Mouse (Mus musculus): Measurements from ENCODE around the gene Itpkc. TPM values are rescaled to one million over a fixed set of nuclear protein-coding genes. Genes with fewer than 3 reads are reported as not detected.
A peak's percentile ranks its signal among the peaks of the same experiment; 100 is the strongest.
"Not testable (repeated sequence)": the region's sequence is repeated elsewhere in the genome, so short reads cannot be mapped to it uniquely, and the experiment has no call there.

Gene Itpkc
- polyA plus RNA-seq, 1 experiment from 2014 or later, result 7.2 TPM

DNA sequence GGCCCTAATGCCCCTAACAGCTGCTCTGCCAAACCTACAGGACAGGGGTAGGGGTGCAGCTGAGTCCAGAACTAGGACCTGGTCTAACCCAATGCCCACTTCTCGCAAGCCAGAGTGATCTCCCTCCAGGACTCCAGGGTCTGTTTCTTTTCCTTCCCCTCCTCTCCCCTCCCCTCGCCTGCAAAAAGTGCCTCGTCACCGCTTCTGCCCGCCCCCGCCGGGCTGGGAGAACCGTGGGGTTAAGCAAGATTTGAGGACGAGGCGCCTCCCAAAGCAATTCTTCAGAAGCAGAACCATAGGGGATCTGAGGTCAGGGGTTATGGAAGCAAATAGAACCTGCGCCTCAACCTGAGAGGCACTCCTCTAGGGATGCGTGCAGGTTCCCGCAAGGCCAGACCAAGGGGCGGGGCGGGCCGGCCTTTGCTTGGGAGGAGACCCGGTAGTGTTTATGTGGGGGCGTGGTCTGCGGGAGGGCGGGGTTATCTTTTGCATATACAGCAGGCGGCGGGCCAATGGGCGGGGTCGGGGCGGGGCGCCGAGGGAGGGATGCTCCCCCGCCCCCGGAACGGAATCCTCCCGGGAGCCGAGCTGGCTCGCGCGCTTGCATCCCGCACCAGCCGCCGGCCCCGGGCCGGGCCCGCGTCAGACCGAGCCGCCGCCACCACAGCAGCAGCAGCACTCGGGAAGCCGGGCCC is 29.9 kb upstream of the Itpkc start, which contains the start of gene Numbl:
Gene Numbl (plus strand): TSS at position 229 of the 695 bp plus-strand sequence.
- peaks cover 32% of the 10 kb centered on the region for H3K36me3 ChIP-seq
- peak; percentile 78 for ATAC-seq (ENCODE audit: low FRiP score, low read depth)
- H3K9ac ChIP-seq, result peak within 1 kb of the TSS; percentile 86
- H3K27ac ChIP-seq, result peak within 1 kb of the TSS; percentile 85
- H3K4me3 ChIP-seq, result peak within 1 kb of the TSS; percentile 80
- H3K27me3 ChIP-seq, result no peaks in the 10 kb centered on the region
- under 1% methylated on average over 45 of the region's 47 CpGs for WGBS
- H3K4me2 ChIP-seq (replicated peaks), result peak within 1 kb of the TSS; percentile 89
- H3K9me3 ChIP-seq, result no peaks in the 10 kb centered on the region
- peaks cover 40% of the 10 kb centered on the region for H3K4me1 ChIP-seq

DNA sequence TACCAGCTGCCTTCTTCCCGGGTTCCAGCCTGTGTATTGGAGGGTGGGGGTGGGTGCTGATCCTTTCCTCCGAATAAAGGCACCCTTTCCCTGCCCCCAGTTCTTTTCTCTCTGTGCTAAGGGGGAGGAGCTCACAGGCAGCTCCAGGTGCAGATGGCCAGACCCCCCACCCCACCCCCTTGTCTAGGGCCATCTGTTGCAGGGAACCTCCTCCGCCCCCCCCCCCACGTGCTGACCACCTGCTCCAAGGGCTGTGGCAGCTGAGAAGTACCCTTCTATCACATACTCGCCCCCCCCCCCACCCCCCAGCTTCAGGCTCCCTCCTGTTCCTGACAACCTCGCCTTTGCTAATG is 29.4 kb upstream of the Itpkc start:
- H3K9ac ChIP-seq, result no peak overlapping the region; the same call in none of the 2 replicates
- WGBS, result 2% methylated on average over 3 of the region's 6 CpGs

GRCm38 (mm10) chr7:27257046-27257851 is 28.8 kb upstream of the Itpkc start:
- Histone ChIP-seq H3K4me3 (peak overlapping the region; percentile 80), H3K4me1 (peaks cover 40% of the 10 kb centered on the region), H3K9ac (peak overlapping the region; percentile 32; the same call in 1 of the 2 replicates), H3K36me3 (peaks cover 25% of the 10 kb centered on the region), H3K4me2 (replicated peaks) (peak overlapping the region; percentile 89), H3K9me3 (no peaks in the 10 kb centered on the region), H3K27ac (peak overlapping the region; percentile 80), H3K27me3 (no peaks in the 10 kb centered on the region)
- peak; percentile 5; the same call in 1 of the 2 replicates for ATAC-seq (ENCODE audit: low FRiP score, low read depth)
- WGBS, result 13% methylated on average over 27 of the region's 27 CpGs

More for the DNA sequence above, 29.4 kb upstream of the Itpkc start:
- no peaks in the 10 kb centered on the region for H3K9me3 ChIP-seq
- H3K27ac ChIP-seq, result peak overlapping the region; percentile 80
- peaks cover 29% of the 10 kb centered on the region for H3K36me3 ChIP-seq
- peak overlapping the region; percentile 80 for H3K4me3 ChIP-seq
- no peaks in the 10 kb centered on the region for H3K27me3 ChIP-seq
- H3K4me1 ChIP-seq, result peaks cover 40% of the 10 kb centered on the region
- peak; percentile 30 for ATAC-seq (ENCODE audit: low FRiP score, low read depth)
- H3K4me2 ChIP-seq (replicated peaks), result peak overlapping the region; percentile 89

DNA sequence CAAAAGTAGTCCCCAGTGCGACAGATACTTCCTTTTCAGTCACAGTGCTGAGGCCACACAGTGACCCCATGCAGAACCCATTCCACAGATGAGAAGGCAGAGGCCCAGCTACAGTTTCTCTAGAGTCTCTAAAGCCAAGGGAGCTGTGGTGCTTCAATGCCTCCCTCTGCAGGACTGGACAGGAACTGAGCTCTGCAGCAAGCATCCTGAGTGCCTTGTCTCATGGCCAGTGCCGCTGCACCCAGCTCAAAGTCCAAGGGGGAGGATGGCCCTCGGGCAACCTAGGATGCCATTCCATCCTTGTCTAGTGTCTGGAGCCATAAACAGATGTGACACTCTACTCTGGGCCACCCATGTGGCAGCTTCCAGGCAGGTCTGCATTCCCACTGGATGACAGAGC is 27.3 kb upstream of the Itpkc start:
- no peak overlapping the region for H3K27ac ChIP-seq
- H3K9me3 ChIP-seq, result no peaks in the 10 kb centered on the region
- H3K4me1 ChIP-seq, result peaks cover 32% of the 10 kb centered on the region
- H3K27me3 ChIP-seq, result no peaks in the 10 kb centered on the region
- H3K4me2 ChIP-seq (replicated peaks), result no peak overlapping the region
- H3K36me3 ChIP-seq, result peaks cover 23% of the 10 kb centered on the region
- no peak overlapping the region for H3K4me3 ChIP-seq
- H3K9ac ChIP-seq, result no peak overlapping the region
- no peak for ATAC-seq (ENCODE audit: low FRiP score, low read depth)
- WGBS, result 64% methylated on average over 3 of the region's 3 CpGs

DNA sequence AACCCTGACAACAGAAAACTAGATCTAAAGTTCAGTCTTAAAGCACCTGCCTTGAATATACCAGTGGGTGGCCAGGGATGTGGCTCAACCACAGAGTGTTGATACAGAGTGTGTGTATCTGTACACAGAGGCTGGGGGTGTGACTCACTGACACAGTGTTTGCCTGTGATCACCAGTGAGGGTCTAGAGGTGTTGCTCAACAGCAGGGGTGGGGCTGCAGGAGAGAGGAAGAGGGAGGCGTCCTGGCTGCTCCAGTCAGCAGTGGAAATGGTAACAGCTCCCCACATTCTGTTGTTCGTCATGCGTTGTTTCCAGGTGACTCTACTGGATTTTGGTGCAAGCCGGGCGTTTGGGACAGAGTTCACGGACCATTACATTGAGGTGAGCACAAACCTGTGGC is 23.5 kb upstream of the Itpkc start:
- H3K9me3 ChIP-seq, result no peaks in the 10 kb centered on the region; the same call in 1 of the 2 replicates
- no peak overlapping the region for H3K4me2 ChIP-seq (replicated peaks)
- peaks cover 5% of the 10 kb centered on the region for H3K4me1 ChIP-seq
- no peak overlapping the region for H3K27ac ChIP-seq
- no peak for ATAC-seq (ENCODE audit: low FRiP score, low read depth)
- peaks cover 38% of the 10 kb centered on the region for H3K36me3 ChIP-seq
- WGBS, result 81% methylated on average over 6 of the region's 6 CpGs
- no peaks in the 10 kb centered on the region for H3K27me3 ChIP-seq
- H3K4me3 ChIP-seq, result no peak overlapping the region
- no peak overlapping the region for H3K9ac ChIP-seq

DNA sequence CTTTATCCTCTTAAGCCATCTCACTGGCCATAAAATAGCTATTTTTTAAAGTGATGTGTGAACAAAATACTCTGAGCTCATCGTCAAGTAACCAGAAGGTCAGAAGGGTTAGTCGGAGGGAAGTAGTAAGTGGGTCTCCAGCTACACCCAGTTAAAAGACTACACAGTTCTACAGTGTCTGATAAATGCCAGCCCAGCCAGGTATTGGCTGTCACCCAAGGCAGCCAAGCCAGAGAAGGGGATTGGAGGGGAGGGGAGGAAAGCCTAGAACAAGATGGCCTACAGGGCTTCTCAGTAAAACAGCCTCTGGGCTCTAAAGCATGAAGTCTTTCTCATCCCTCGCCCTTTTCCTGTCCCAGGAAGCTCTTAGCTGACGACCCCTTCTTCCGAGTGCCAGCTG is 21.5 kb upstream of the Itpkc start:
- H3K27ac ChIP-seq, result no peak overlapping the region
- no peak for ATAC-seq (ENCODE audit: low FRiP score, low read depth)
- WGBS, result 89% methylated on average over 5 of the region's 5 CpGs
- no peaks in the 10 kb centered on the region for H3K4me1 ChIP-seq
- H3K9ac ChIP-seq, result no peak overlapping the region
- H3K4me2 ChIP-seq (replicated peaks), result no peak overlapping the region
- no peaks in the 10 kb centered on the region for H3K27me3 ChIP-seq
- H3K36me3 ChIP-seq, result peaks cover 55% of the 10 kb centered on the region
- H3K4me3 ChIP-seq, result no peak overlapping the region
- no peaks in the 10 kb centered on the region; the same call in 1 of the 2 replicates for H3K9me3 ChIP-seq

DNA sequence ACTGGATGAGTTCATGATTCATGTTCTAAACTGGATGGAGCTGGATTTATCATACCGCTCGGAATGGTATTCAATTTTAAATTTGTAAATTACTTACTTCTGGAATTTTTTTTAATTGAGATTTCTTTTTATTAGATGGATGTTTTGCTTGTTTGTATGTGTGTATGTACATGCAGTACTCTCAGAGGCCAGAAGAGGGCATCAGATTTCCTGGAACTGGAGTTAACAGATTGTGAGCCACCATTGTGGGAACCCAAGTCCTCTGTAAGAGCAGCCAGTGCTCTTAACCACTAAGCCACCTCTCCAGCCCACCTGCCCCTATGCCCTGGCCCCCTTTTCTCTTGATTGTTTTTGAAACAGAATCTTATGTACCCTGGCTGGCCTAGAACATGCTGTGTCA is 20.7 kb upstream of the Itpkc start:
- no peak for ATAC-seq (ENCODE audit: low FRiP score, low read depth)
- peaks cover 49% of the 10 kb centered on the region for H3K36me3 ChIP-seq

DNA sequence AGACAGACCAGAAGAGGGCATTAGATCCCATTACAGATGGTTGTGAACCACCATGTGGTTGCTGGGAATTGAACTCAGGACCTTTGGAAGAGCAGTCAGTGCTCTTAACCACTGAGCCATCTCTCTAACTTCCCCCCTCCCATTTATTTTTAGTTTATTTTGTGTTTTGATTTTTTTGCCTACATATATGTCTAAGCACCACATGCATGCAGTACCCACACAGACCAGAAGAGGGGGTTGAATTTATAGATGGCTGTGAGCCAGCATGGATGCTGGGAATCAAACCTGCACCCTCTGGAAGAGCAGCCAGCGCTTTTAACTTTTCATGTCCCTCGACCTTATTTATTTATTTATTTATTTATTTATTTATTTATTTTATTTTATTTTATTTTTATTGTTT is 15.6 kb upstream of the Itpkc start:
- H3K4me2 ChIP-seq (replicated peaks); H3K27ac ChIP-seq; H3K9me3 ChIP-seq; H3K4me3 ChIP-seq; H3K4me1 ChIP-seq; H3K27me3 ChIP-seq; H3K9ac ChIP-seq; ATAC-seq (ENCODE audit: low FRiP score, low read depth): not testable (repeated sequence)
- WGBS, result 80% methylated on average over 2 of the region's 2 CpGs
- H3K36me3 ChIP-seq, result peaks cover 67% of the 10 kb centered on the region

More for the DNA sequence above, 20.7 kb upstream of the Itpkc start:
- Histone ChIP-seq H3K4me3 (no peak overlapping the region), H3K4me2 (replicated peaks) (no peak overlapping the region), H3K4me1 (no peaks in the 10 kb centered on the region), H3K9me3 (no peaks in the 10 kb centered on the region; the same call in 1 of the 2 replicates), H3K9ac (no peak overlapping the region), H3K27me3 (no peaks in the 10 kb centered on the region), H3K27ac (no peak overlapping the region)
- WGBS, result 83% methylated on average over 2 of the region's 2 CpGs

- H3K4me2 ChIP-seq (replicated peaks), result no peak overlapping the region
- no peaks in the 10 kb centered on the region for H3K27me3 ChIP-seq
- H3K27ac ChIP-seq, result no peak overlapping the region
- WGBS, result 51% methylated on average over 8 of the region's 8 CpGs
- no peaks in the 10 kb centered on the region for H3K4me1 ChIP-seq
- H3K36me3 ChIP-seq, result peaks cover 67% of the 10 kb centered on the region
- no peaks in the 10 kb centered on the region; the same call in 1 of the 2 replicates for H3K9me3 ChIP-seq
- H3K4me3 ChIP-seq, result no peak overlapping the region
- no peak for ATAC-seq (ENCODE audit: low FRiP score, low read depth)
- 0 out of 2 replicates have a peak overlapping the region, but pooled peaks have one; percentile 5 for H3K9ac ChIP-seq
Measured at GRCm38 (mm10) chr7:27243211-27243610, 14.8 kb upstream of the Itpkc start.

GRCm38 (mm10) chr7:27238568-27238967 is 10.1 kb upstream of the Itpkc start:
- Histone ChIP-seq H3K27me3 (no peaks in the 10 kb centered on the region), H3K4me3 (no peak overlapping the region), H3K4me1 (peaks cover 8% of the 10 kb centered on the region), H3K4me2 (replicated peaks) (no peak overlapping the region), H3K9ac (no peak overlapping the region), H3K9me3 (no peaks in the 10 kb centered on the region; the same call in 1 of the 2 replicates), H3K36me3 (peaks cover 39% of the 10 kb centered on the region), H3K27ac (no peak overlapping the region)
- WGBS, result 79% methylated on average over 5 of the region's 5 CpGs
- no peak for ATAC-seq (ENCODE audit: low FRiP score, low read depth)

GRCm38 (mm10) chr7:27237527-27237926 is 9.1 kb upstream of the Itpkc start:
- H3K4me1 ChIP-seq, result peaks cover 11% of the 10 kb centered on the region
- ATAC-seq (ENCODE audit: low FRiP score, low read depth), result no peak

DNA sequence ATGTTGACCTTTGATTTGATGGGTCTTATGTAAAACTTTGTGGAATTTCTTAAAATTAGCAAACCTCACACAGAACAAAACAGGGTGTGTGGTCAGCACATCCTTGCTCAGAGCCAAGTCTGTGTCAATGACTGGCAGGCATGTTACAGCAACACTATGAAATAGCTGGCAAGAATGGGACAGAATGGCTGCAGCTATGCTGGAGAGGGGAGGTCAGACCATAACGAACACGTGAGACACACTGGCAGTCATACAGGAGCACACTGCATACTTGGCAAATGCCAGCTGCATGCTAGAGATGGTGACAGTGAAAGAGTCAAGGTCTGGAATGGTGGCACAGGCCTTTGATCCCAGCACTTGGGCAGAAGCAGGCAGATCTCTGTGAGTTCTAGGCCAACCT is 7.3 kb upstream of the Itpkc start:
- peaks cover 11% of the 10 kb centered on the region for H3K4me1 ChIP-seq
- 82% methylated on average over 2 of the region's 2 CpGs for WGBS

More at GRCm38 (mm10) chr7:27237527-27237926, 9.1 kb upstream of the Itpkc start:
- Histone ChIP-seq H3K9ac (no peak overlapping the region), H3K27ac (no peak overlapping the region), H3K4me2 (replicated peaks) (no peak overlapping the region), H3K27me3 (no peaks in the 10 kb centered on the region), H3K4me3 (no peak overlapping the region), H3K9me3 (no peaks in the 10 kb centered on the region; the same call in 1 of the 2 replicates), H3K36me3 (peaks cover 28% of the 10 kb centered on the region)
- WGBS, result 85% methylated on average over 2 of the region's 2 CpGs

More for the DNA sequence above, 7.3 kb upstream of the Itpkc start:
- H3K4me3 ChIP-seq, result no peak overlapping the region
- H3K9ac ChIP-seq, result no peak overlapping the region
- H3K36me3 ChIP-seq, result peaks cover 16% of the 10 kb centered on the region
- ATAC-seq (ENCODE audit: low FRiP score, low read depth), result no peak
- no peak overlapping the region for H3K4me2 ChIP-seq (replicated peaks)
- no peaks in the 10 kb centered on the region for H3K27me3 ChIP-seq
- H3K27ac ChIP-seq, result no peak overlapping the region
- no peaks in the 10 kb centered on the region; the same call in 1 of the 2 replicates for H3K9me3 ChIP-seq
